Mouse (Mus musculus): Measurements from ENCODE around the gene Fancg.

GRCm38 (mm10) chr4:43005765-43006164, 4.5 kb downstream of the Fancg start:
- TF ChIP-seq CTCF (IDR thresholded peaks at IDR 0.05; ENCODE audit: low read depth) (peak; percentile 57), EP300 (IDR thresholded peaks at IDR 0.05; ENCODE audit: low read depth) (no peak)

Measured in heart, postnatal 0 days (tissue).